ENCODE assay signal across 9 mouse cellular contexts in genomic region chr10:66864161-66864862, GRCm38 (mm10).
DNase-seq lines count a peak whose midpoint lies in the region; TF ChIP-seq lines count a peak whose summit lies in the region.
"Had no signal": no experiment of that assay in that cellular context is flagged by ENCODE, and none has a peak within 500 bp of the region (broad histone marks: within the 10 kb centered on the region; RNA-seq: fewer than 3 reads in every experiment).

No protein-coding gene starts in this region.

- TF ChIP-seq POLR2A in cerebellum, adult 2 months (IDR thresholded peaks at IDR 0.05; ENCODE audit: borderline replicate concordance, insufficient read depth, low read length), result no peak
- no peak for TF ChIP-seq POLR2A in MEL (IDR thresholded peaks at IDR 0.05; ENCODE audit: control insufficient read depth in 1 of 2, insufficient read depth in 1 of 2, low read depth in 1 of 2, low read length in 2 of 2, poor library complexity in 1 of 2)

- DNase-seq in cerebellum, adult 2 months, result no peak
- no peak for DNase-seq in cerebellum, postnatal 4 days (ENCODE audit: low spot score in 2 of 2)
- DNase-seq in MEL (ENCODE audit: low read depth, low spot score), result peak; percentile 35
- DNase-seq in embryo, embryonic 10.5 days (ENCODE audit: low spot score), result peak; percentile 30
- DNase-seq in induced T-regulatory cell, adult 2 months (ENCODE audit: low read depth), result peak; percentile 89
- peak; percentile 72 for DNase-seq in lung, adult 18-20 months
- DNase-seq in spleen, postnatal 10 days (ENCODE audit: low spot score in 2 of 2), result peak; percentile 7 to 33
- no peak for DNase-seq in left cerebral cortex, adult 8-10 months (ENCODE audit: low spot score in 2 of 2)

- no peaks in the 10 kb centered on the region for H3K4me1 ChIP-seq in cerebellum, adult 2 months (ENCODE audit: control insufficient read depth, insufficient read depth, low read length)
- no peaks in the 10 kb centered on the region for H3K4me1 ChIP-seq in MEL (ENCODE audit: control insufficient read depth in 1 of 2, insufficient read depth in 2 of 2, low read length in 2 of 2)

- 72% methylated on average over 14 of the region's 14 CpGs for WGBS in cerebellum, adult 2 months

- TF ChIP-seq RAD21 in MEL (IDR thresholded peaks at IDR 0.05; ENCODE audit: low read depth, low read length), result peak; percentile 14

- H3K79me2 ChIP-seq in MEL (ENCODE audit: control insufficient read depth, insufficient read depth, low read length, poor library complexity), result no peaks in the 10 kb centered on the region

- H3K27me3 ChIP-seq in cerebellum, adult 2 months (ENCODE audit: control insufficient read depth, insufficient read depth, low read length), result no peaks in the 10 kb centered on the region
- no peaks in the 10 kb centered on the region for H3K27me3 ChIP-seq in MEL (ENCODE audit: control insufficient read depth in 1 of 2, insufficient read depth in 2 of 2, low read length in 2 of 2)
- H3K27me3 ChIP-seq: limb, embryonic 13.5 days had no signal

- no peaks in the 10 kb centered on the region for H3K36me3 ChIP-seq in MEL (ENCODE audit: control insufficient read depth in 1 of 2, insufficient read depth in 2 of 2, low read length in 2 of 2)
- H3K36me3 ChIP-seq: limb, embryonic 13.5 days had no signal

- no peaks in the 10 kb centered on the region for H3K9me3 ChIP-seq in MEL (replicated peaks; ENCODE audit: insufficient read depth, low read length)
- H3K9me3 ChIP-seq: limb, embryonic 13.5 days had no signal

- H3K27ac ChIP-seq in cerebellum, adult 2 months (ENCODE audit: insufficient read depth, low read length), result no peak overlapping the region
- no peak overlapping the region for H3K27ac ChIP-seq in MEL (ENCODE audit: control insufficient read depth, low read depth, low read length)
- H3K27ac ChIP-seq: limb, embryonic 13.5 days had no signal

- no peak overlapping the region for H3K4me3 ChIP-seq in cerebellum, adult 2 months (replicated peaks; ENCODE audit: insufficient read depth, low read depth, low read length)
- H3K4me3 ChIP-seq in MEL (ENCODE audit: control insufficient read depth in 1 of 2, insufficient read depth in 1 of 2, low read depth in 2 of 2, low read length in 2 of 2), result no peak overlapping the region
- H3K4me3 ChIP-seq: limb, embryonic 13.5 days had no signal

- peak; percentile 15; the same call in 1 of the 2 replicates for TF ChIP-seq CTCF in cerebellum, adult 2 months (IDR thresholded peaks at IDR 0.05; ENCODE audit: borderline replicate concordance, insufficient read depth, low read depth, low read length)
- peak; percentile 46 to 69 (median 52) for TF ChIP-seq CTCF in MEL (IDR thresholded peaks at IDR 0.05 in 2 of 3, conservative IDR thresholded peaks at IDR 0.05 in 1 of 3; ENCODE audit: control insufficient read depth in 1 of 3, insufficient read depth in 1 of 3, low read depth in 2 of 3, low read length in 3 of 3, poor library complexity in 1 of 3, severe bottlenecking in 1 of 3)

- no peak for TF ChIP-seq EP300 in MEL (IDR thresholded peaks at IDR 0.05; ENCODE audit: low read depth in 1 of 2, low read length in 2 of 2)

- H3K9ac ChIP-seq in MEL (ENCODE audit: control insufficient read depth, low read depth, low read length, poor library complexity, severe bottlenecking), result no peak overlapping the region
- H3K9ac ChIP-seq: limb, embryonic 13.5 days had no signal

TF ChIP-seq in MEL, 35 proteins besides CTCF, POLR2A, EP300 and RAD21:
- no peak for TF ChIP-seq USF1 (IDR thresholded peaks at IDR 0.05; ENCODE audit: low read depth, low read length)
- no peak for TF ChIP-seq E2F4 (IDR thresholded peaks at IDR 0.05; ENCODE audit: borderline replicate concordance, low read depth, low read length)
- TF ChIP-seq SIN3A (IDR thresholded peaks at IDR 0.05; ENCODE audit: low read length), result no peak
- no peak for TF ChIP-seq UBTF (IDR thresholded peaks at IDR 0.05; ENCODE audit: borderline replicate concordance, insufficient read depth, low read depth, low read length)
- no peak for TF ChIP-seq MAFK (IDR thresholded peaks at IDR 0.05; ENCODE audit: borderline replicate concordance, low read depth, low read length)
- no peak for TF ChIP-seq MAX (IDR thresholded peaks at IDR 0.05; ENCODE audit: low read length)
- no peak for TF ChIP-seq BHLHE40 (IDR thresholded peaks at IDR 0.05; ENCODE audit: borderline replicate concordance, low read depth, low read length)
- no peak for TF ChIP-seq ZKSCAN1 (IDR thresholded peaks at IDR 0.05; ENCODE audit: low read depth, low read length)
- TF ChIP-seq MEF2A (IDR thresholded peaks at IDR 0.05; ENCODE audit: extremely low read depth, insufficient replicate concordance, low read depth, low read length, poor library complexity, severe bottlenecking), result no peak
- TF ChIP-seq GABPA (IDR thresholded peaks at IDR 0.05; ENCODE audit: low read depth, low read length), result no peak
- TF ChIP-seq ETS1 (IDR thresholded peaks at IDR 0.05; ENCODE audit: low read depth, low read length), result no peak

Comparison
In these comparisons a context has a peak if more than half of its experiments do, and no peak if none do; other contexts are left out.
1. DNase-seq: peak in MEL (single experiment), embryo, embryonic 10.5 days (single experiment), induced T-regulatory cell, adult 2 months (single experiment), lung, adult 18-20 months (2 of 2) and spleen, postnatal 10 days (2 of 2); none in cerebellum, adult 2 months (0 of 2), cerebellum, postnatal 4 days (0 of 2) and left cerebral cortex, adult 8-10 months (0 of 2).